Mouse (Mus musculus) liver, postnatal 0 days (tissue): ENCODE data around the gene Ephb1.

ENCODE experiments used
- CTCF ChIP-seq: sonication (generic); IDR thresholded peaks from 2 replicates; pipeline ENCODE4 v1.5.1; 2016; ENCODE audit warnings: antibody characterized with exemption, low read depth
- EP300 ChIP-seq: IDR thresholded peaks from 2 replicates; pipeline ENCODE4 v1.6.1; 2016; ENCODE audit warnings: antibody characterized with exemption, low read depth, mild to moderate bottlenecking

DNA sequence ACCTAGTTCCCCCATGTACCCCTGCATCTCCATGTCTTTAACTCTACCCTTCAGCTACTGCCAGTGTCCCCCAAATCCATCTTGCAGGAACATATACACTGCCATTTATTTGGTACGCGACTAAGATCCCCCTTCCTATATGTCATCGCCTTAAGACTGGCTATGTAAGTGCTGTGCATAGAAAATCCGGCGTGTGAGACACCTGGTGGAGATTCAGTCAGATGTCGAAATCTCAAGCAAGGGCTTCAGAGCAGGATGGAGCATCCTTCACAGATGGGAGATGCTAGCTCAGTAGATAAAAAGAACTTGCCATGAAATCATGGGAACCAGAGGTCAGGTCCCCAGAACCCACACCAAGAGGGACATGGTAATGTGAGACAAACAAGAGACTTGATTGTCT is 276.3 kb downstream of the Ephb1 start:
- TF ChIP-seq CTCF (no peak), EP300 (no peak)
